Mouse (Mus musculus): ENCODE results near the gene Cideb. TPM values are rescaled to one million over a fixed set of nuclear protein-coding genes. Genes with fewer than 3 reads are reported as not detected.

Cideb gene
- polyA plus RNA-seq, 1 experiment, result 16.3 TPM

DNA sequence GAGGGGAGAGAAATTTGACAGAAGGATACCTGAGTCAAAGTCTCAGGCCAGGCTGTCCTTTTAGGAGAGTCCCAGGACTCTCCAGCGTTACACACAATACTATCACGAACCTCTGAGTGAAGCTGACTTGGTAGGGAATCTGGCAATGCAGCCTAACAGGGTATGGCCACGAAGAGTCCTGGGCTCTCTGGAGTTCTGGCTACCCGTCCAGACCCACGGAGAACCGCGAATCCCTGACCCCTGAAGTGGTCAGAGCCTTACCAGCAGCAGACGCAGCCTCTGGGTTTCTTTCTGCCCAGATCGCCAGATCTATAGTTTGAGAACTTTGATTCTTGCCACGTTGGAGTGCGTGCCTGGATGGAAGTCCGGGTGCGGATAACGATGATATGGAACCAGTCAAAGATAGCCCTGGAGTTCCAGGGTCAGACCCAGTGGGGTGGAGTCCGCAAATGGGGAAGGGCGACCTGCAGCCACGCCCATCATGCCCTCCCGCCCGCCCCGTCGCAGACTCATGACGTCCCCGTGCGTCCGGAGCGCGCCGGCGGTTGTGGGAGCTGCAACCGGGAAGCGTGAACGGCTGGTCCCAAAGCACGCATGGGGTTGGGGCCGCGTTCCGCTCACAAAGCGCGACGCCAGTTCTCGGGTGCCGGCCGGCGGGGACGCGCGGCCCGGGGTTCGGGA is 12.9 kb downstream of the Cideb start, which contains the start of the genes Dhrs1 and Nop9:
Dhrs1 (minus strand) TSS at position 511 of the 681 bp plus-strand sequence.
Nop9 (plus strand) TSS at position 514 of the 681 bp plus-strand sequence.
- peak within 1 kb of the TSS; percentile 27 for H3K27ac ChIP-seq (replicated peaks; ENCODE audit: low read depth, low read length)
- H3K4me3 ChIP-seq (ENCODE audit: insufficient read depth, low read depth, low read length), result peak within 1 kb of the TSS; percentile 94

DNA sequence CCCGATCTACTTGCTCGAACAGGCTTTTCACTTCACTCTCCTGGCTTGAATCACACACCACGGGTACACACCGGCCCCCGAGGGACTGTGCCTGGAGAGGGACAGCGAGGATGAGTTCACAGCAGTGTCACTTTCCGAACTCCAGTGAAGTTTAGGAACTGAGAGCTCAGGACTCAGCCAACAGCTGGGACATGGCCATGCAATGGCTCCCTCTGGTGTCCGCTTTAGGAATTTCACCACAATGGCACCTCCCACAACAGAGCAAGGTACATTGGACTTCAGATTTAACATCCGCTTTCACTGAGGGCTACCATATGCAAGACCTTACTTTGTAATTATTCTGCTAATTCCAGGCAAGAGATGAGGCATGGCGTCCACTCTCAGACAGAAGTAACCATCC is 14.5 kb downstream of the Cideb start:
- no peak overlapping the region for H3K4me3 ChIP-seq (ENCODE audit: insufficient read depth, low read depth, low read length)
- H3K27ac ChIP-seq (replicated peaks; ENCODE audit: low read depth, low read length), result no peak overlapping the region
- peaks cover 5% of the 10 kb centered on the region for H3K4me1 ChIP-seq (ENCODE audit: control insufficient read depth, insufficient read depth, insufficient read length, low read length)

More for the DNA sequence above, 12.9 kb downstream of the Cideb start, which contains the start of the genes Dhrs1 and Nop9:
- peaks cover 5% of the 10 kb centered on the region for H3K4me1 ChIP-seq (ENCODE audit: control insufficient read depth, insufficient read depth, insufficient read length, low read length)

DNA sequence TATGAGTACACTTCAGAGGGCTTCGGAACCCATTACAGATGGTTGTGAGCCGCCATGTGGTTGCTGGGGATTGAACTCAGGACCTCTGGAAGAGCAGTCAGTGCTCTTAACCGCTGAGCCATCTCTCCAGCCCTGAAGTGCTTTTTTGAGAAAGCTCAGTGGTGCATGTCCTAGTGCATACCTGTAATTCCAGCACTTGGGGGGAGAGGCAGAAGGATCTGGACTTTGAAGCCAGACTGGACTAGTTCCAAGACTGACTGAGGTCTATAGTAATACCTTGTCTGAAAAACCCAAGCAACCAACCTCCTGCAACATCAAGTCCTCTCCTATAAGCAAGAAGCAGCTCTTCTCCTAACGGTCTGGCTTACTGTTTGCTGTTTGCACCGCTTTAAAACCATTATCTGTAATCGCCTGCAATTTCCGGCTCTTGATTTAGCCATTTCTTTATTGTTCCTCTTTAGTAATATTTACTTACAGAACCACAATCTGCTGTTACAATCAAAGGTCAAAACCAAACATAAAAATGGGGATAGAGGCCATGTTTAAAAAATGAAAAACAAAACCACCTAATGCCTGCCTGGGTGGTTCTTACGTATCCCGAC is 21.1 kb downstream of the Cideb start:
- no peak overlapping the region for H3K27ac ChIP-seq (replicated peaks; ENCODE audit: low read depth, low read length)
- H3K4me1 ChIP-seq (ENCODE audit: control insufficient read depth, insufficient read depth, insufficient read length, low read length), result no peaks in the 10 kb centered on the region

DNA sequence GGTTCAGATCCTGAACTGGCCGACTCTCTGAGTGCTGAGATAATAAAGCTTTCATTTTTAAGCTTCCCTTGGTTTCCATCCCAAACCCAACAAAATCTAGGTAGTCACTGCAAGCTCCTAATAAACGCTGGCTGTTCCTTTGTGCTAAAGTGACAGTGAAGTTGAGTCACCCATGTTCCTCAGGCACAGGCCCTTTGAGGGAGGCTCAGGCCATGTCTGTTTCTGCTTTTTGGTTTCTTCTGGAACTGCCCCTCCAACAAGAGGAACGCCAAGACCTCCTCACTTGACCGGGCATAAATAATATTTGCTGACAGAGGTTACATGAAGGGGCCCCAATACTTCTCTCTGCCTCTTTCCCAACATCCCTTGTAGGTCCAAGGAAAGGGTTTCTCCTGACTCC is 22.5 kb downstream of the Cideb start:
- H3K27ac ChIP-seq (replicated peaks; ENCODE audit: low read depth, low read length), result no peak overlapping the region; the same call in 1 of the 2 replicates
- H3K4me3 ChIP-seq (ENCODE audit: insufficient read depth, low read depth, low read length), result no peak overlapping the region

More for the DNA sequence above, 21.1 kb downstream of the Cideb start:
- no peak overlapping the region for H3K4me3 ChIP-seq (ENCODE audit: insufficient read depth, low read depth, low read length)

DNA sequence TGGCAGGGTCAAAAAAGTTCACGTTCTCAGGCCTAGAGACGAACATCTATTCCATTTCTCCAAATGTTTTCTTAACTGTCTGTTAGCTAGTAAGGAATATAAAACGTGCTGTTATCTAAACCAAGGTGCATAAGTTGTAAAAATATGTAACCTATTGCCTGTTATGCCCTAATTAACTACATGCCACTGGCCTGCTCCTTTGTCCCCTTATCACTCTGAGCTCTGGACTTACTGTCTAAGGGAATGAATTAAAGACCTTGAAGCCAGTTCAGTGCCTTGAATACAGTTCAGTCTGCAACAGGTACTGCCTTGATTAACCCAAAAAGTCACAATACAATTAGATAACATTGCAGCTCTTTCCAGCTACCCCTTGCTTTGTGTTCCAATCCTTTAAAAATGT is 22.9 kb downstream of the Cideb start:
- Histone ChIP-seq H3K4me3 (ENCODE audit: insufficient read depth, low read depth, low read length) (no peak overlapping the region), H3K27ac (replicated peaks; ENCODE audit: low read depth, low read length) (no peak overlapping the region), H3K4me1 (ENCODE audit: control insufficient read depth, insufficient read depth, insufficient read length, low read length) (no peaks in the 10 kb centered on the region)

More for the DNA sequence above, 22.5 kb downstream of the Cideb start:
- no peaks in the 10 kb centered on the region for H3K4me1 ChIP-seq (ENCODE audit: control insufficient read depth, insufficient read depth, insufficient read length, low read length)

DNA sequence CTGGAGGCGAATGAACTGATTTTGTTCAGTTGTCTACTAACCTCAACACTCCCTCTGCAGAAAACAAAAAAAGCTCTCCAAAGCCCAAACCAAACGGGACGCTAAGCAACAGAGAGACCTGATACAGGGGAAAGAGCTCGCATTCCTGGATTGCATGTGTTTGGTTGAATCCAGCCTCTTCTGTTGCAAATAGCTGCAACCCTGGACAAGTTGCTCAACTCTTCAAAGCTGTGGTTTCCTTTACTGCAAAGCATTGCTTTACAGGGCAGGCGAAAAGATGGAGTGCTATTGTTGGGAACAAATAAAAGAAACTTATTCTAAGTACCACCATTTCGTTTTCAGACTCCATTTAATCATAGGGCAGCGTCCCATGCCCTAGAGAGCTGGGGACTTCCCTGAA is 23.4 kb downstream of the Cideb start:
- Histone ChIP-seq H3K27ac (replicated peaks; ENCODE audit: low read depth, low read length) (no peak overlapping the region), H3K4me1 (ENCODE audit: control insufficient read depth, insufficient read depth, insufficient read length, low read length) (no peaks in the 10 kb centered on the region), H3K4me3 (ENCODE audit: insufficient read depth, low read depth, low read length) (no peak overlapping the region)

DNA sequence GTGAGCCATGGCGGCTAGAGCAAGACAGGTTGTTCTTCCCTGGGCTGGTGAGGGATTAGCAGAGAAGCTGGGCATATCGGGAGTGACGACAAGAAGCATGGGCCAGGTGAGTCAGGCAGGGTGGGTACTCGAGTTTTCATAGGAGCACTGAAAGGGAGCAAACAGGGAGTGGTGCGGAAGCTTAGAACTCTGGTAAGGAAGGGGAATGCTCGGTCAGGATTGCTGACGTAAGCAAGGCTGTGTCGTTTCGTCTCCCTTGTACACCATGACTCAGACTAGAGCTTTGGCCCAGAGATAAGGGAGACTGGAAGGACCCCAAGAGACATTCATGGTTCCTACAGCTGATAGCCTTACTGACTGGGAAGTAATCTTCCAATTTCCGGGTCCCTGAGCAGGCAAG is 24.4 kb downstream of the Cideb start:
- no peaks in the 10 kb centered on the region for H3K4me1 ChIP-seq (ENCODE audit: control insufficient read depth, insufficient read depth, insufficient read length, low read length)
- H3K27ac ChIP-seq (replicated peaks; ENCODE audit: low read depth, low read length), result no peak overlapping the region
- H3K4me3 ChIP-seq (ENCODE audit: insufficient read depth, low read depth, low read length), result no peak overlapping the region

DNA sequence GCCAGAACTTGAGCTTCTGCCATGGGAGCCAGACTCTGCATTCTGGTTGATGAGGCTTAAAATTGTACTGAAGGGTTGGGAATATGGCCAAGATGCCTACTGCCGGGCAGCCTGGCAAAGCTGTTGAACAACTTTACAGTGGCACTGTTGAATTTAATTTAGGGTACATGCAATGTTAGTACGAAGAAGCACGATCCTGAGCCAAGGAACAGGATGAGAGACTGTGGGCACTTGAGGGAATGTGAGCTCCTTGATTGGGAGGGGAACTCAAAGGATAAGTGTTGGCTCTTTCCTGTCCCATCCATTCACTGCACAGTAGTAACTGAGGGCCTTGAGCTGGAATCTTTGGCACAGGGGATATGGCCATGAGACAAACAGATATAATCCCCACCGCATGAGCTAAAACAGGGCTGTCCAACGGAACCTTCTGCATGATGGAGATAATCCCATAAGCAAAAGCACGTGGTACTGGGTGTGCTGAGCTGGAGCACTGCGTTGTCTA is 27.7 kb downstream of the Cideb start:
- Histone ChIP-seq H3K27ac (replicated peaks; ENCODE audit: low read depth, low read length) (no peak overlapping the region), H3K4me1 (ENCODE audit: control insufficient read depth, insufficient read depth, insufficient read length, low read length) (no peaks in the 10 kb centered on the region), H3K4me3 (ENCODE audit: insufficient read depth, low read depth, low read length) (no peak overlapping the region)

DNA sequence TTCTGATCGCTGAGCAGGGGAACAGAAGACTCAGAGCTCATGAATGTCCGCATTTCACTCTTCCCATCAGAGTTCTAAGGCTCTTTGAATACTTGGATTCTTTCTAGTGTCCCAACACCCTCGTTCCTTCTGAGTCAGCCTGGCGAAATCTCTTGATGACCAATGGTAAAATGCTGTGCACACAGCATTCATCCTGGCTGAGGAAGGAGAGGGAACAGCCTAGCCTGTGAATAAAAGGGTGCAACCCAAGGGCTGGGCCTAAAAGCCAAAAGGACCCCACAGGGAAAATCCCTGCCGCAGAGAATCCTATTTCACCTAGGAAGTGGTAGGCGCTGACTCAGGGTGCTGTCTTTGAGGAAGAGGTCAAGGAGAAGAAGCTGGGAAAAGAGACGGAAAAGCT is 28.1 kb downstream of the Cideb start:
- Histone ChIP-seq H3K4me3 (ENCODE audit: insufficient read depth, low read depth, low read length) (no peak overlapping the region), H3K27ac (replicated peaks; ENCODE audit: low read depth, low read length) (no peak overlapping the region), H3K4me1 (ENCODE audit: control insufficient read depth, insufficient read depth, insufficient read length, low read length) (no peaks in the 10 kb centered on the region)

DNA sequence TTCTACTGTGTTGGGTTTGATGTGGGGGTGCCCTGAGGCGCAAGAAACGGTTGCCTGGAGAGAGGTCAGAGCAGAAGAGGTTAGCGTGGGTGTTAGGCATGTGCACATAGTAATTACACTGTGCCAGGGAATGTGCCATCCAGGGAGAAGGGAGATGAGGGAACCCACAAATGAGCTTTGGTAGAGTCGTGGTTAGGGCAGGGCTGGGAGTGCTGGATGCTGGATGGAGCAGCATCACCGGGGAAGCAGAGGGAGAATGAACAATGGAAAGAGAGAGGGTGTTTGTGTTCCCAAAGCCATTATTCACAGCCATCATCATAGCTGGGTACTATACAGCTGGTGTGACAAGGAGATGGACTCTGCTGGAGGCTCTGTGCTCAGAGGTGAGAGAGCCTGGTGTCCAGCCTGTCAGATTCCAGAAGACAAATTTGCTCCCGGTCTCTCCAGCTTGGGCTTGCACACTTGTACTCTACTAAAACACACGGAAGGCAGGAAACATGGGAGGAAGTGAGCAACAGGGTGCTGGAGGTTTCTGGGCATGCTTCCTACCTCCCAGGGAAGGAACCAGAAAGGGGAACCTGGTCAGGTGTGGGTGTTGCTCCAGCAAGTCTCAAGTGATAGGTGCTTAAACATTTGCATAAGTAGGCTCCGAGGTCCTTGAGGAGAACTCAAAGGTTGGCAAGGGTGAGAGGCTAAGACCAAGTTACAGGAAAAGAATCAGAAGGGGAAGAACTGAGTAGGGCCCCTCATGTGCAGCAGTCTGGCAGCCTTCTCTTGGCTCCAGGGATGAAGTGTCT is 30.2 kb downstream of the Cideb start:
- no peaks in the 10 kb centered on the region for H3K4me1 ChIP-seq (ENCODE audit: control insufficient read depth, insufficient read depth, insufficient read length, low read length)
- H3K27ac ChIP-seq (replicated peaks; ENCODE audit: low read depth, low read length), result no peak overlapping the region
- H3K4me3 ChIP-seq (ENCODE audit: insufficient read depth, low read depth, low read length), result no peak overlapping the region

DNA sequence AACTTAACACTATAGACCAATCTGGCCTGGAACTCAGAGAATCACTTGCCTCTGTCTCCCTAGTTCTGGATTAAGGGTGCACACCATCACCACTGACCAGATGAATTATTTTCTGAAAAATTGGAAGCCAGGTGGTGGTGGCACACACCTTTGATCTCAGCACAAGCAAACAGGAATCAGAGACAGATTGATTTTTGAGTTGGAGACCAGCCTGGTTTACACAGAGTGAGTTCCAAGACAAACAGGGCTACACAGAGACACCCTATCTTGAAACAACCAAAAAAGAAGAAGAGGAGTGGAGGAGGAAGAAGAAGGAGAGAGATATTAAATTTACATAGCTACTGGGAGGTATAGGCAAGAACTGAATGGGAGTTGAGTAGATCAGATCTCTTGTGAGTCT is 32.0 kb downstream of the Cideb start:
- Histone ChIP-seq H3K4me3 (ENCODE audit: insufficient read depth, low read depth, low read length) (no peak overlapping the region), H3K27ac (replicated peaks; ENCODE audit: low read depth, low read length) (no peak overlapping the region), H3K4me1 (ENCODE audit: control insufficient read depth, insufficient read depth, insufficient read length, low read length) (peaks cover 2% of the 10 kb centered on the region)

DNA sequence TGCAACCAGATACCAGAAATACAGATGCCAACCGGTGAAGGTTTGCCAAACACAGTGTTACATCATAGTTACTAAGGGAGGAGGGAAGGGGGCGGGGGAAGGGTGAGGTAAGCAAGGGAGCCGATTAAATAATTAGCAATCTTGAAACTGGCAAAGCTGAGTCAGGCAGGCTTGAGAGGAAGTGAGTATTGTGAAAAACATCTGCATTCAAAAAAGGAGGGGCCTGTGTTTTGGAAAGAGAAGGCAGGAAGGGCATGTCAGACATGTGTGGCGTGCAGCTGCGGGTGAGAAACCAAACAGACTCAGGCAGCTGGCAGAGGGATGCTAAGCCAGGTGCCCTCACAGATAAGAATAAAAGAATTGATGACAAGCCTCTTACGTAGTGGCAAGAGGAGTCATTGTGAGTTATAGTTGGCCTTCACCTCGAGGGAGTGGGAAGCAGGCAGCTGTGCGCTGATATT is 33.8 kb downstream of the Cideb start:
- Histone ChIP-seq H3K4me1 (ENCODE audit: control insufficient read depth, insufficient read depth, insufficient read length, low read length) (peaks cover 2% of the 10 kb centered on the region), H3K27ac (replicated peaks; ENCODE audit: low read depth, low read length) (peak overlapping the region; percentile 45), H3K4me3 (ENCODE audit: insufficient read depth, low read depth, low read length) (no peak overlapping the region)

DNA sequence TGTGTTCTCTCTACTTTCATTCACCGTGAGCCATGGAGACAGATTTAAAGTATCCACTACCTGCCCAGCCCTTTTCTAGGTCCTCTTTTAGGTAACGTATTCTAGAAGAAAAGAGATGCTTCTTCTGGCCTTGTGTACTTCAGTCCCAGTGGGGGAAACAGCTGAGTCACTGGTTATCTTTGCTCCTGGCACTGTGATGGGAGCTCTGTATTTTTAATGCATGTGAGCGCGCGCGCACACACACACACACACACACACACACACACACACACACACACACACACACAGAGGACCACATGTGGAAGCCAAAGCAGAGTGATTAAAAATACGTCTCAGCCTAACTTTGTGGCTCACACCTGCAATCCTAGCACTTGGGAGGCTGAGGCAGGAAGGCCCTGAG is 34.8 kb downstream of the Cideb start:
- H3K4me3 ChIP-seq (ENCODE audit: insufficient read depth, low read depth, low read length), result no peak overlapping the region
- no peak overlapping the region for H3K27ac ChIP-seq (replicated peaks; ENCODE audit: low read depth, low read length)
- H3K4me1 ChIP-seq (ENCODE audit: control insufficient read depth, insufficient read depth, insufficient read length, low read length), result peaks cover 2% of the 10 kb centered on the region

DNA sequence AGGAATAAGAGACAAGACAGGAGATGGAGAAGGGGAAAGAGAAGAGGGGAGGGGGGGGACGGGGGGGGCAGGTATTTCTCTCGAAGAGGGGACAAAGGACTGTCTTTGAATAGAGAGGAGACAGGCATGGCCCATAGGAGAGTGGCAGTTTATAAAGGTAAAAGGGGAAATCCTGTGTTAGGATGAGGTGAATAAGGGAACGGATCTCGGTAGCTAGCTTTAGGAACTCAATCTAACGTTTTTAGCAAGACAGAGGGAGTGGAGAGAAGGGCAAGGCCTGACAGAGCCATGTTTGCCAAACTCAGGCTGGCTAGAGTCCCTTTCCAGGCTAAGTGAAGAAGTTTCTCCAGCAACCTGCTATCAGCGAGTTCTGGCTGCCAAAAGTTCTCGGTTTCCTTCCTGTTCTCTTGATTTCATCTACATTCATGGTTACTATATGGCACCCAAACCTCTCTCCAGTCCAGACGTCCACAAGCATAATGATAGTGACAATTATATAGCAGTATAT is 35.8 kb downstream of the Cideb start:
- peaks cover 2% of the 10 kb centered on the region for H3K4me1 ChIP-seq (ENCODE audit: control insufficient read depth, insufficient read depth, insufficient read length, low read length)
- peak overlapping the region; percentile 68; the same call in 1 of the 2 replicates for H3K4me3 ChIP-seq (ENCODE audit: insufficient read depth, low read depth, low read length)
- no peak overlapping the region for H3K27ac ChIP-seq (replicated peaks; ENCODE audit: low read depth, low read length)
